Mouse (Mus musculus) left cerebral cortex, adult 2 months (tissue): ENCODE results near the gene Prss48. TPM values are rescaled to one million over a fixed set of nuclear protein-coding genes. Genes with fewer than 3 reads are reported as not detected.

Source experiments
- DNase-seq, 2 experiments: peaks; one replicate each; pipeline ENCODE4 v3.0.0; 2021 to 2022; ENCODE audit warnings: low spot score in 2 of 2, mixed read lengths in 1 of 2; ENCODE audit errors: extremely low spot score in 1 of 2
- H3K27ac ChIP-seq: fragments of 200-600 bp; 2 replicates; pipeline ENCODE4 v1.8.1; 2022
- H3K4me3 ChIP-seq: fragments of 200-600 bp; 2 replicates; pipeline ENCODE4 v1.8.1; 2022
- CTCF ChIP-seq: fragments of 200-600 bp; IDR thresholded peaks from 2 replicates; pipeline ENCODE4 v1.8.1; 2022; ENCODE audit warnings: antibody characterized with exemption, mild to moderate bottlenecking, moderate library complexity
- intact Hi-C: fragments of 180-260 bp; cut with DNase I; formaldehyde crosslinking; loops from one replicate; pipeline ENCODE4 v1.15.1; 2025
- total RNA-seq, 2 experiments: library from RNA; stranded (reverse); gene quantifications; 2 replicates each; pipeline ENCODE4 v1.2.3; 2021

The Prss48 gene
- total RNA-seq, 2 experiments from 2014 or later: not detected

GRCm38 (mm10) chr3:86024065-86024795 is 21.9 kb upstream of the Prss48 start:
- intact Hi-C loops: no loop called here

GRCm38 (mm10) chr3:86021651-86022050 is 19.4 kb upstream of the Prss48 start:
- intact Hi-C loops: no loop called here
- H3K4me3 ChIP-seq: no peak overlapping the region
- H3K27ac ChIP-seq: no peak overlapping the region
- DNase-seq: no peak
- TF ChIP-seq CTCF: no peak

More at GRCm38 (mm10) chr3:86024065-86024795, 21.9 kb upstream of the Prss48 start:
- H3K4me3 ChIP-seq: no peak overlapping the region
- no peak overlapping the region for H3K27ac ChIP-seq
- no peak for DNase-seq
- no peak for TF ChIP-seq CTCF

GRCm38 (mm10) chr3:86020921-86021650 is 18.8 kb upstream of the Prss48 start:
- Histone ChIP-seq H3K4me3 (no peak overlapping the region), H3K27ac (no peak overlapping the region)
- intact Hi-C loops: no loop called here
- no peak for TF ChIP-seq CTCF
- DNase-seq: no peak

GRCm38 (mm10) chr3:86017484-86017883 is 15.2 kb upstream of the Prss48 start:
- peak; percentile 16 to 18 for DNase-seq
- no peak overlapping the region for H3K27ac ChIP-seq
- intact Hi-C loops: no loop called here
- no peak overlapping the region for H3K4me3 ChIP-seq
- TF ChIP-seq CTCF: no peak

GRCm38 (mm10) chr3:86016965-86017364 is 14.7 kb upstream of the Prss48 start:
- H3K27ac ChIP-seq: no peak overlapping the region
- intact Hi-C loops: no loop called here
- no peak overlapping the region for H3K4me3 ChIP-seq
- no peak for DNase-seq
- no peak for TF ChIP-seq CTCF

- DNase-seq: no peak
- intact Hi-C loops: no loop called here
- Histone ChIP-seq H3K27ac (no peak overlapping the region), H3K4me3 (no peak overlapping the region)
- TF ChIP-seq CTCF: no peak; the same call in 1 of the 2 replicates
Observed at GRCm38 (mm10) chr3:86013837-86014236, 11.5 kb upstream of the Prss48 start.

GRCm38 (mm10) chr3:86011833-86012232 is 9.5 kb upstream of the Prss48 start:
- H3K27ac ChIP-seq: no peak overlapping the region
- TF ChIP-seq CTCF: no peak
- no peak overlapping the region for H3K4me3 ChIP-seq
- DNase-seq: no peak
- intact Hi-C loops: no loop called here

GRCm38 (mm10) chr3:86011373-86011772 is 9.1 kb upstream of the Prss48 start:
- Histone ChIP-seq H3K27ac (no peak overlapping the region), H3K4me3 (no peak overlapping the region)
- intact Hi-C loops: no loop called here
- TF ChIP-seq CTCF: no peak
- no peak for DNase-seq

- Histone ChIP-seq H3K27ac (no peak overlapping the region), H3K4me3 (no peak overlapping the region)
- no peak for DNase-seq
- no peak for TF ChIP-seq CTCF
- intact Hi-C loops: no loop called here
Observed at GRCm38 (mm10) chr3:86010618-86011017, 8.3 kb upstream of the Prss48 start.

- no peak for DNase-seq
- intact Hi-C loops: no loop called here
- no peak overlapping the region for H3K4me3 ChIP-seq
- TF ChIP-seq CTCF: no peak
- H3K27ac ChIP-seq: no peak overlapping the region
Observed at GRCm38 (mm10) chr3:86004751-86005150, 2.5 kb upstream of the Prss48 start.

- H3K27ac ChIP-seq: no peak overlapping the region
- no peak for DNase-seq
- no peak for TF ChIP-seq CTCF
- H3K4me3 ChIP-seq: no peak overlapping the region
- intact Hi-C loops: no loop called here
Observed at GRCm38 (mm10) chr3:86002940-86003339, 649 bp upstream of the Prss48 start.

- Histone ChIP-seq H3K27ac (no peak overlapping the region), H3K4me3 (no peak overlapping the region)
- TF ChIP-seq CTCF: no peak
- no peak for DNase-seq
- intact Hi-C loops: no loop called here
Observed at GRCm38 (mm10) chr3:86001271-86001670, 1.0 kb downstream of the Prss48 start.
